Mouse (Mus musculus): ENCODE measurements at regions not wholly inside any gene's neighbourhood (a gene's known extent, or its start where the extent isn't known, plus 50 kb on each side); places are given as distances from the start of the nearest gene placed in this dataset.
A peak's percentile ranks its signal among the peaks of the same experiment; 100 is the strongest.

GRCm38 (mm10) chr1:105088765-105089520 lies 267.6 kb downstream of the Rnf152 start:
- WGBS = 52% methylated on average over 7 of the region's 7 CpGs
- no peak overlapping the region for H3K4me3 ChIP-seq
- H3K36me3 ChIP-seq = no peaks in the 10 kb centered on the region
- H3K4me1 ChIP-seq = no peaks in the 10 kb centered on the region
- H3K4me2 ChIP-seq (replicated peaks) = no peak overlapping the region
- ATAC-seq (replicated peaks) = no peak
- H3K9ac ChIP-seq (replicated peaks) = no peak overlapping the region
- H3K27me3 ChIP-seq = no peaks in the 10 kb centered on the region
- no peak overlapping the region for H3K27ac ChIP-seq (replicated peaks)
- H3K9me3 ChIP-seq = no peaks in the 10 kb centered on the region

GRCm38 (mm10) chr1:105087623-105088022 lies 268.9 kb downstream of the Rnf152 start:
- no peaks in the 10 kb centered on the region for H3K9me3 ChIP-seq
- no peak for ATAC-seq (replicated peaks)
- H3K4me3 ChIP-seq = no peak overlapping the region
- H3K27ac ChIP-seq (replicated peaks) = no peak overlapping the region
- H3K4me2 ChIP-seq (replicated peaks) = no peak overlapping the region
- H3K9ac ChIP-seq (replicated peaks) = no peak overlapping the region
- H3K27me3 ChIP-seq = no peaks in the 10 kb centered on the region
- no peaks in the 10 kb centered on the region for H3K36me3 ChIP-seq
- no peaks in the 10 kb centered on the region for H3K4me1 ChIP-seq
- WGBS = 83% methylated on average over 1 of the region's 1 CpGs

- H3K4me1 ChIP-seq = no peaks in the 10 kb centered on the region
- 88% methylated on average over 3 of the region's 3 CpGs for WGBS
These were observed 272.0 kb downstream of the Rnf152 start for GRCm38 (mm10) chr1:105084556-105084955.

DNA sequence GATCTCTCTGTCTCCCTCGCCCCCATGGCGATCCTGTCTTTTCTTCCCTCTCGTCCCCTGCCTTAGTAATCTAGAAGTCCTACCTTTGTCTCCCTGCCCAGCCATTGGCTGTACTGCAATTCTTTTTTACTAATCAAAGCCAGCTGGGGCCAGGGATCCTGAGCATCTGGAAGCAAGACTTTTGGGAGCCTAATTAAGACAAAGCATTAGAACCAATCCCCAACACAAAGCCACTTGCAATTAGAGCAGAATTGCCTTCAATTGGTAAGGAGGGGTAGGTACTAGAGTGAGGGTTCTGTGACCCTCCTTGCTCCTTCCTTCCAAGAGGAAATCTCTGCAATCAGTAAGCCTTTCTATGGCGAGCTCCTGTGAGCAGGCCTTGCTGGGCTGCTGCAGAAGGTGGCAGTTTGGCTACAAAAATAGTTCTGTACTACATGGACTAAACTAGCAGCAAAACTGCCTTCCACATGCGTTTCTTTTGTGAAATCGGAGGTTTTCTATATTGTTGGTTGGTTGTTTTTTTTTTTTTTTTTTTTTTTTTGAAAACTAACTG lies 272.9 kb downstream of the Rnf152 start:
- ATAC-seq (replicated peaks) = no peak
- 52% methylated on average over 6 of the region's 6 CpGs for WGBS
- Histone ChIP-seq H3K36me3 (no peaks in the 10 kb centered on the region), H3K4me1 (no peaks in the 10 kb centered on the region), H3K27ac (replicated peaks) (no peak overlapping the region), H3K4me2 (replicated peaks) (no peak overlapping the region), H3K27me3 (no peaks in the 10 kb centered on the region), H3K4me3 (no peak overlapping the region), H3K9me3 (no peaks in the 10 kb centered on the region), H3K9ac (replicated peaks) (no peak overlapping the region)

More at GRCm38 (mm10) chr1:105084556-105084955, 272.0 kb downstream of the Rnf152 start:
- Histone ChIP-seq H3K27me3 (no peaks in the 10 kb centered on the region), H3K36me3 (no peaks in the 10 kb centered on the region), H3K4me3 (no peak overlapping the region), H3K27ac (replicated peaks) (no peak overlapping the region), H3K9me3 (no peaks in the 10 kb centered on the region), H3K4me2 (replicated peaks) (no peak overlapping the region), H3K9ac (replicated peaks) (no peak overlapping the region)
- ATAC-seq (replicated peaks) = no peak

GRCm38 (mm10) chr1:105082823-105083550 lies 273.5 kb downstream of the Rnf152 start:
- Histone ChIP-seq H3K4me2 (replicated peaks) (no peak overlapping the region), H3K9ac (replicated peaks) (no peak overlapping the region), H3K9me3 (no peaks in the 10 kb centered on the region), H3K27ac (replicated peaks) (no peak overlapping the region), H3K4me1 (no peaks in the 10 kb centered on the region), H3K4me3 (no peak overlapping the region), H3K36me3 (no peaks in the 10 kb centered on the region), H3K27me3 (no peaks in the 10 kb centered on the region)
- no peak for ATAC-seq (replicated peaks)
- 84% methylated on average over 2 of the region's 2 CpGs for WGBS

DNA sequence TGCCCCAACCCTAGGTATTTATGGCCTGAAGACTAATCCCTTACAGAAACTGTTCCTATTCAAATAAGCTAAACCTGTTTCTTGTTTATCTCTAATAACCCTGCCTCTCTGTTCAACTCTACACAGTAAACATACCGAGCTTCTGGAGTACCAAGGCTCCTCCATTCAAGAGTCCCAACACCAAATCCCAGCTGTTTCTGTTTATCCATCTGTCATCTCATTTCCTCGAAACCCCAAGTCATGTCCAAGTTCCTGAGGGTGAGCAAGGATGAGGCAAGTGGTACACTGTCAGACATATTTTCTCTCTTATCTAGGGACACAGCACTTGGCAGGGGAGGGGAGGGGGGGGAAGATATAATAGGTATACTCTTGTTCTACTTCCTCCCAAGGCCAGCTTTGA lies 274.6 kb downstream of the Rnf152 start:
- H3K27me3 ChIP-seq = no peaks in the 10 kb centered on the region
- no peak for ATAC-seq (replicated peaks)
- no peaks in the 10 kb centered on the region for H3K4me1 ChIP-seq
- no peaks in the 10 kb centered on the region for H3K9me3 ChIP-seq
- H3K36me3 ChIP-seq = no peaks in the 10 kb centered on the region
- H3K4me3 ChIP-seq = no peak overlapping the region
- WGBS = 83% methylated on average over 2 of the region's 2 CpGs
- no peak overlapping the region for H3K27ac ChIP-seq (replicated peaks)
- H3K4me2 ChIP-seq (replicated peaks) = no peak overlapping the region
- H3K9ac ChIP-seq (replicated peaks) = no peak overlapping the region

- Histone ChIP-seq H3K27me3 (no peaks in the 10 kb centered on the region), H3K9ac (replicated peaks) (no peak overlapping the region), H3K4me3 (no peak overlapping the region), H3K4me1 (no peaks in the 10 kb centered on the region), H3K4me2 (replicated peaks) (no peak overlapping the region), H3K27ac (replicated peaks) (no peak overlapping the region), H3K36me3 (no peaks in the 10 kb centered on the region), H3K9me3 (no peaks in the 10 kb centered on the region)
- WGBS = 93% methylated on average over 5 of the region's 5 CpGs
- no peak for ATAC-seq (replicated peaks)
These were observed 277.1 kb downstream of the Rnf152 start for GRCm38 (mm10) chr1:105079437-105079836.

GRCm38 (mm10) chr1:105075728-105076127 lies 280.8 kb downstream of the Rnf152 start:
- ATAC-seq (replicated peaks) = no peak
- Histone ChIP-seq H3K4me2 (replicated peaks) (no peak overlapping the region), H3K9ac (replicated peaks) (no peak overlapping the region), H3K4me1 (no peaks in the 10 kb centered on the region), H3K27ac (replicated peaks) (no peak overlapping the region), H3K4me3 (no peak overlapping the region), H3K27me3 (no peaks in the 10 kb centered on the region), H3K9me3 (no peaks in the 10 kb centered on the region), H3K36me3 (no peaks in the 10 kb centered on the region)
- 82% methylated on average over 3 of the region's 3 CpGs for WGBS

DNA sequence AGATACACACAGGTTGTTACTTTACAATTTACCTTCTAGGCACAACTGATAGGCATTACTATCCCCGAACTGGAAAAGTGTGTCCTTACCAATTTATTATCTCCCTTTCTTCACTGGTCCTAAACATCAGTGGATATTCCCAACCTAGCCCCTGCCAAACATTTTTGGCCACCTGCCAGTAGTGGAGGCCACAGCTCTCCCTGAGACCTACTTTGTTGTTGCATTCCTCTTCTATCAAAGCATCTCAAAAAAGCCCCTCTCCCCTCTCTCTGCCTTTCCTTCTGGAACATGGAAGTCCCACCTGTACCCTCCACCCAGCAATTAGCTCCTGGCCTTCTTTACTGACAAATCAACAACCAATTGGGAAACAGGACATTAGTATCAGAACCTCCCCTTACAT lies 282.2 kb downstream of the Rnf152 start:
- 86% methylated on average over 1 of the region's 1 CpGs for WGBS
- Histone ChIP-seq H3K4me1 (no peaks in the 10 kb centered on the region), H3K27me3 (no peaks in the 10 kb centered on the region), H3K4me2 (replicated peaks) (no peak overlapping the region), H3K4me3 (no peak overlapping the region), H3K36me3 (no peaks in the 10 kb centered on the region), H3K9ac (replicated peaks) (no peak overlapping the region), H3K9me3 (no peaks in the 10 kb centered on the region), H3K27ac (replicated peaks) (no peak overlapping the region)
- ATAC-seq (replicated peaks) = no peak

DNA sequence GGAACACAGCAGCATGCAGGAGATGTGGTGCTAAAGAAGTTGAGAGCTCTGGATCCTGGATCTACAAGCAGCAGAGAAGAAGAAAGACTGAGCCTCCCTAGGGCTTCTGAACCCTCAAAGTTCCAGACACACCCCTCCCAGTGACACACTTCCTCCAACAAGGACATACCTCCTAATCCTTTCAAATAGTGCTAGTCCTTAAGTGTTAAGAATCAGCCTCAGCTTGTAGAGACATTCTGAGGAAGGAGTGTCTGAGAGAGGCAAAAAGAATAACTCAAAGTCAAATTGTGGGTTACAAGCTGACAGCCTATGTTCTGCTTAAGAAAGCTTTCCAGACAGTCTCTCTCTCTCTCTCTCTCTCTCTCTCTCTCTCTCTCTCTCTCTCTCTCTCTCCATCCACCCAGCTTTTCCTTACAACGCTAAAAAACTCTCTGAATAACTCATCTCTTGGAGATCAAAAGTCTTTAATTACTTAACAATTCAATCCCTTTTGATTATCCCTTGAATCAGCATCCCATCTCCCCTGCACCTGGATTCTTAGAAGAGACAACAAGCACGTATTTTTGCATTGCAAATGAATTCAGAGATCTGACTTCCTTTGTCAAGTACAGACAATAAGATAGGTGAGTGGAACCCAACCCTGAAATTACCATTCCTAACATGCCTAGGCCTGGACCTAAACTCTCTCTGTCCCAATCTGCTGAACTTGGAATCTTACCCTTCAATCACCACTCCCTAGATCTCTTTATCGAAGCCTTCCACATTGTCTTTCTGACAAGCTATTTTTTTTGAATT lies 285.7 kb downstream of the Rnf152 start:
- no peak for ATAC-seq (replicated peaks)
- WGBS = 54% methylated on average over 3 of the region's 3 CpGs
- Histone ChIP-seq H3K4me2 (replicated peaks) (no peak overlapping the region), H3K9ac (replicated peaks) (no peak overlapping the region), H3K36me3 (no peaks in the 10 kb centered on the region), H3K9me3 (no peaks in the 10 kb centered on the region), H3K4me3 (no peak overlapping the region), H3K4me1 (peaks cover 14% of the 10 kb centered on the region), H3K27me3 (no peaks in the 10 kb centered on the region), H3K27ac (replicated peaks) (no peak overlapping the region)

GRCm38 (mm10) chr1:105067902-105068301 lies 288.6 kb downstream of the Rnf152 start:
- Histone ChIP-seq H3K36me3 (no peaks in the 10 kb centered on the region), H3K4me3 (no peak overlapping the region), H3K4me2 (replicated peaks) (no peak overlapping the region), H3K9ac (replicated peaks) (no peak overlapping the region), H3K27ac (replicated peaks) (no peak overlapping the region; the same call in 1 of the 2 replicates), H3K27me3 (no peaks in the 10 kb centered on the region), H3K9me3 (no peaks in the 10 kb centered on the region), H3K4me1 (peaks cover 14% of the 10 kb centered on the region)
- WGBS = 65% methylated on average over 4 of the region's 4 CpGs
- ATAC-seq (replicated peaks) = peak; percentile 67; the same call in 1 of the 2 replicates

All from forebrain, embryonic 15.5 days (tissue).